In the genomic region with DNA sequence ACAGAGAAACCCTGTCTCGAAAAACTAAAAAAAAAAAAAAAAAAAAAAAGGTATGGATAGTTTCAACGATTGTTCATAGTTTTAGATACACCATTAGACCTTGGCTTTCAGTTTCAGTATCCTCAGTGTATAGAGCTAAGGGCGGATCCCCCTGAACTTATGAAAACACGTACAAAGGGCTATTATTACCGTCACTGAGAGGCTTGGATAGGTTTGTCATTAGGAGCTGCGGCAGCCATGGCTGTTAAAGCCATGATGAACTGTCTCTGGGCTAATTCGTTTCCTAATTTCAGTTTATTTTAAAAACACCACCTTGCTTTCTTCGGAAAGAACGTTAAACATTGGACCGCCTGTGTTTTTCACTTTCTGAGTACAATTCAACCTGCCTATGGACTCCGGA, we compare ENCODE assay signal across 8 mouse cellular contexts. TPM values are rescaled to one million over a fixed set of nuclear protein-coding genes. Genes with fewer than 3 reads are reported as not detected.
DNase-seq lines count a peak whose midpoint lies in the region; ATAC-seq and TF ChIP-seq lines count a peak whose summit lies in the region.

No protein-coding gene starts in this region.

- peak overlapping the region; percentile 95 for H3K27ac ChIP-seq in forebrain, embryonic 15.5 days (replicated peaks)
- H3K27ac ChIP-seq in liver, embryonic 12.5 days: peak overlapping the region; percentile 92
- peak overlapping the region; percentile 92 for H3K27ac ChIP-seq in neural tube, embryonic 15.5 days (replicated peaks)

- H3K4me1 ChIP-seq in G1E (ENCODE audit: insufficient read depth, low read depth, low read length): peaks cover 38% of the 10 kb centered on the region
- H3K4me1 ChIP-seq in forebrain, embryonic 15.5 days: peaks cover 28% of the 10 kb centered on the region
- H3K4me1 ChIP-seq in liver, embryonic 12.5 days: peaks cover 23% of the 10 kb centered on the region
- peaks cover 12% of the 10 kb centered on the region for H3K4me1 ChIP-seq in neural tube, embryonic 15.5 days

- H3K9me3 ChIP-seq in G1E (replicated peaks): no peaks in the 10 kb centered on the region
- H3K9me3 ChIP-seq in forebrain, embryonic 15.5 days: no peaks in the 10 kb centered on the region
- H3K9me3 ChIP-seq in liver, embryonic 12.5 days (replicated peaks): no peaks in the 10 kb centered on the region
- no peaks in the 10 kb centered on the region for H3K9me3 ChIP-seq in neural tube, embryonic 15.5 days (replicated peaks)

- peak overlapping the region; percentile 88 for H3K9ac ChIP-seq in forebrain, embryonic 15.5 days (replicated peaks)
- peak overlapping the region; percentile 87 for H3K9ac ChIP-seq in liver, embryonic 12.5 days
- H3K9ac ChIP-seq in neural tube, embryonic 15.5 days (replicated peaks): peak overlapping the region; percentile 92

- ATAC-seq in frontal cortex, adult (ENCODE audit: low TSS enrichment): peak; percentile 2
- ATAC-seq in G1E (ENCODE audit: extremely low read depth, insufficient number of reproducible peaks, low FRiP score, poor library complexity, severe bottlenecking): no peak
- peak; percentile 18; the same call in 1 of the 2 replicates for ATAC-seq in forebrain, embryonic 15.5 days (replicated peaks)
- no peak for ATAC-seq in liver, embryonic 12.5 days
- ATAC-seq in neural tube, embryonic 15.5 days (ENCODE audit: low FRiP score): peak; percentile 53

- peak overlapping the region; percentile 60 for H3K4me2 ChIP-seq in forebrain, embryonic 15.5 days (replicated peaks)
- peak overlapping the region; percentile 88 for H3K4me2 ChIP-seq in liver, embryonic 12.5 days
- peak overlapping the region; percentile 62 for H3K4me2 ChIP-seq in neural tube, embryonic 15.5 days

- H3K36me3 ChIP-seq in G1E (replicated peaks): peaks cover 23% of the 10 kb centered on the region
- peaks cover 14% of the 10 kb centered on the region; the same call in 1 of the 2 replicates for H3K36me3 ChIP-seq in forebrain, embryonic 15.5 days
- H3K36me3 ChIP-seq in liver, embryonic 12.5 days: peaks cover 16% of the 10 kb centered on the region
- peaks cover 16% of the 10 kb centered on the region for H3K36me3 ChIP-seq in neural tube, embryonic 15.5 days

- H3K27me3 ChIP-seq in G1E (ENCODE audit: insufficient read depth, low read length): no peaks in the 10 kb centered on the region
- no peaks in the 10 kb centered on the region for H3K27me3 ChIP-seq in forebrain, embryonic 15.5 days
- no peaks in the 10 kb centered on the region for H3K27me3 ChIP-seq in liver, embryonic 12.5 days (replicated peaks)
- H3K27me3 ChIP-seq in neural tube, embryonic 15.5 days (replicated peaks): no peaks in the 10 kb centered on the region

- TF ChIP-seq CTCF in G1E (IDR thresholded peaks at IDR 0.05; ENCODE audit: low read depth, low read length): no peak

- 25% methylated on average over 11 of the region's 11 CpGs for WGBS in forebrain, embryonic 15.5 days
- 22% methylated on average over 10 of the region's 11 CpGs for WGBS in liver, embryonic 12.5 days (ENCODE audit: insufficient replicate concordance)
- WGBS in neural tube, embryonic 15.5 days: 19% methylated on average over 11 of the region's 11 CpGs

- H3K4me3 ChIP-seq in G1E (ENCODE audit: low read depth, low read length): peak overlapping the region; percentile 77
- peak overlapping the region; percentile 81 for H3K4me3 ChIP-seq in forebrain, embryonic 15.5 days
- H3K4me3 ChIP-seq in liver, embryonic 12.5 days: peak overlapping the region; percentile 82
- peak overlapping the region; percentile 79 for H3K4me3 ChIP-seq in neural tube, embryonic 15.5 days (replicated peaks)

- no peak for DNase-seq in frontal cortex, adult 2 months (ENCODE audit: extremely low spot score in 1 of 2, low spot score in 1 of 2)
- DNase-seq in G1E (ENCODE audit: low spot score): peak; percentile 41
- no peak for DNase-seq in cerebellum, adult 11-12 months
- no peak for DNase-seq in right cerebral cortex, postnatal 4 days

RNA-seq across cellular contexts. Expression of gene Glrx2, which starts 22.7 kb away (rescaled TPM):
- polyA plus RNA-seq in frontal cortex, adult 2 months (2012; rRNA removed): 96.0 and 108 TPM in 2 replicates
- total RNA-seq in G1E (2014; fragmentation: Nextera tagmentation): 125 and 173 TPM in 2 replicates
- 27.7 and 41.4 TPM in 2 replicates for total RNA-seq in G1E (2017)
- polyA plus RNA-seq in G1E (2012): 107 and 113 TPM in 2 replicates
- polyA plus RNA-seq in forebrain, embryonic 15.5 days (2015; fragmentation: Nextera tagmentation; extraction: Ambion mirVana): 177 TPM in 2 replicates
- 80.1 and 82.5 TPM in 2 replicates for polyA plus RNA-seq in liver, embryonic 12.5 days (2016; fragmentation: Nextera tagmentation; extraction: Ambion mirVana)
- polyA plus RNA-seq in neural tube, embryonic 15.5 days (2015; fragmentation: Nextera tagmentation; extraction: Ambion mirVana): 121 and 134 TPM in 2 replicates

RNA-seq across cellular contexts. Expression of gene Cdc73, which starts 36.1 kb away (rescaled TPM):
- 14.6 and 15.0 TPM in 2 replicates for polyA plus RNA-seq in frontal cortex, adult 2 months (2012; rRNA removed)
- total RNA-seq in G1E (2014; fragmentation: Nextera tagmentation): 263 and 288 TPM in 2 replicates
- 21.5 and 29.0 TPM in 2 replicates for total RNA-seq in G1E (2017)
- 13.0 and 14.2 TPM in 2 replicates for polyA plus RNA-seq in G1E (2012)
- 25.8 and 31.0 TPM in 2 replicates for polyA plus RNA-seq in forebrain, embryonic 15.5 days (2015; fragmentation: Nextera tagmentation; extraction: Ambion mirVana)
- polyA plus RNA-seq in liver, embryonic 12.5 days (2016; fragmentation: Nextera tagmentation; extraction: Ambion mirVana): 26.5 and 28.4 TPM in 2 replicates
- 17.9 and 19.9 TPM in 2 replicates for polyA plus RNA-seq in neural tube, embryonic 15.5 days (2015; fragmentation: Nextera tagmentation; extraction: Ambion mirVana)

RNA-seq across cellular contexts. Expression of gene Trove2, which starts 38.1 kb away (rescaled TPM):
- 13.4 and 14.6 TPM in 2 replicates for polyA plus RNA-seq in frontal cortex, adult 2 months (2012; rRNA removed)
- total RNA-seq in G1E (2014; fragmentation: Nextera tagmentation): 9.9 and 11.6 TPM in 2 replicates
- total RNA-seq in G1E (2017): 13.2 and 14.2 TPM in 2 replicates
- 0.21 and 0.25 TPM in 2 replicates for polyA plus RNA-seq in G1E (2012)
- polyA plus RNA-seq in forebrain, embryonic 15.5 days (2015; fragmentation: Nextera tagmentation; extraction: Ambion mirVana): 48.1 and 53.3 TPM in 2 replicates
- 4.1 and 4.6 TPM in 2 replicates for polyA plus RNA-seq in liver, embryonic 12.5 days (2016; fragmentation: Nextera tagmentation; extraction: Ambion mirVana)
- 19.0 and 20.2 TPM in 2 replicates for polyA plus RNA-seq in neural tube, embryonic 15.5 days (2015; fragmentation: Nextera tagmentation; extraction: Ambion mirVana)

RNA-seq across cellular contexts. Expression of gene Uchl5, which starts 38.3 kb away (rescaled TPM):
- 31.3 and 32.7 TPM in 2 replicates for polyA plus RNA-seq in frontal cortex, adult 2 months (2012; rRNA removed)
- 171 and 188 TPM in 2 replicates for total RNA-seq in G1E (2014; fragmentation: Nextera tagmentation)
- total RNA-seq in G1E (2017): 165 and 220 TPM in 2 replicates
- polyA plus RNA-seq in G1E (2012): 206 and 243 TPM in 2 replicates
- 63.5 and 73.4 TPM in 2 replicates for polyA plus RNA-seq in forebrain, embryonic 15.5 days (2015; fragmentation: Nextera tagmentation; extraction: Ambion mirVana)
- 117 and 128 TPM in 2 replicates for polyA plus RNA-seq in liver, embryonic 12.5 days (2016; fragmentation: Nextera tagmentation; extraction: Ambion mirVana)
- polyA plus RNA-seq in neural tube, embryonic 15.5 days (2015; fragmentation: Nextera tagmentation; extraction: Ambion mirVana): 72.5 and 92.0 TPM in 2 replicates

Comparison
In these comparisons a context has a peak if more than half of its experiments do, and no peak if none do; other contexts are left out.
1. ATAC-seq: peak in frontal cortex, adult (single experiment), forebrain, embryonic 15.5 days (single experiment) and neural tube, embryonic 15.5 days (single experiment); none in G1E (single experiment) and liver, embryonic 12.5 days (single experiment).
2. Peak in every context shown above with its lines, with median percentiles within 50 percentile points of each other: H3K4me3 ChIP-seq, H3K27ac ChIP-seq, H3K4me2 ChIP-seq and H3K9ac ChIP-seq.